Mouse (Mus musculus): Measurements from ENCODE around the gene Cdc16.
A peak's percentile ranks its signal among the peaks of the same experiment; 100 is the strongest.
"Not testable (repeated sequence)": the region's sequence is repeated elsewhere in the genome, so short reads cannot be mapped to it uniquely, and the experiment has no call there.

Cdc16 gene

GRCm38 (mm10) chr8:13756982-13757804 lies at the start of gene Cdc16:
TSS of gene Cdc16 (plus strand) at chr8:13757676.
- DNase-seq (ENCODE audit: low spot score in 2 of 2) = peak; percentile 86 to 88

GRCm38 (mm10) chr8:13708514-13708913 lies 49.0 kb upstream of the Cdc16 start:
- DNase-seq (ENCODE audit: low spot score in 2 of 2) = no peak

GRCm38 (mm10) chr8:13718980-13719379 lies 38.5 kb upstream of the Cdc16 start:
- no peak for DNase-seq (ENCODE audit: low spot score in 2 of 2)

- peak; percentile 16 to 28 for DNase-seq (ENCODE audit: low spot score in 2 of 2)
Measured at GRCm38 (mm10) chr8:13725722-13726121, 31.8 kb upstream of the Cdc16 start.

GRCm38 (mm10) chr8:13727469-13728094 lies 29.9 kb upstream of the Cdc16 start:
- DNase-seq (ENCODE audit: low spot score in 2 of 2) = no peak

- peak; percentile 19 to 23 for DNase-seq (ENCODE audit: low spot score in 2 of 2)
Measured at GRCm38 (mm10) chr8:13740323-13740770, 17.1 kb upstream of the Cdc16 start.

- no peak for DNase-seq (ENCODE audit: low spot score in 2 of 2)
Measured at GRCm38 (mm10) chr8:13740817-13741613, 16.5 kb upstream of the Cdc16 start.

- not testable (repeated sequence) for DNase-seq (ENCODE audit: low spot score in 2 of 2)
Measured at GRCm38 (mm10) chr8:13746212-13746611, 11.3 kb upstream of the Cdc16 start.

- no peak for DNase-seq (ENCODE audit: low spot score in 2 of 2)
Measured at GRCm38 (mm10) chr8:13747626-13748025, 9.8 kb upstream of the Cdc16 start.

GRCm38 (mm10) chr8:13753680-13754079 lies 3.8 kb upstream of the Cdc16 start:
- DNase-seq (ENCODE audit: low spot score in 2 of 2) = peak; percentile 55 to 68

- no peak for DNase-seq (ENCODE audit: low spot score in 2 of 2)
Measured at GRCm38 (mm10) chr8:13756480-13756879, 996 bp upstream of the Cdc16 start.

GRCm38 (mm10) chr8:13757805-13758727 lies 590 bp downstream of the Cdc16 start:
- DNase-seq (ENCODE audit: low spot score in 2 of 2) = peak; percentile 13 to 25

GRCm38 (mm10) chr8:13769206-13769605 lies 11.7 kb downstream of the Cdc16 start:
- no peak for DNase-seq (ENCODE audit: low spot score in 2 of 2)

- DNase-seq (ENCODE audit: low spot score in 2 of 2) = no peak
Measured at GRCm38 (mm10) chr8:13780536-13780935, 23.1 kb downstream of the Cdc16 start.

GRCm38 (mm10) chr8:13785250-13785763 lies 27.8 kb downstream of the Cdc16 start, which contains the start of gene Upf3a:
TSS of gene Upf3a (plus strand) at chr8:13785615.
- DNase-seq (ENCODE audit: low spot score in 2 of 2) = peak; percentile 81 to 88

GRCm38 (mm10) chr8:13785764-13786299 lies 28.4 kb downstream of the Cdc16 start:
- peak; percentile 92 to 94 for DNase-seq (ENCODE audit: low spot score in 2 of 2)

- no peak for DNase-seq (ENCODE audit: low spot score in 2 of 2)
Measured at GRCm38 (mm10) chr8:13789606-13790005, 32.1 kb downstream of the Cdc16 start.

- DNase-seq (ENCODE audit: low spot score in 2 of 2) = no peak
Measured at GRCm38 (mm10) chr8:13793097-13793745, 35.7 kb downstream of the Cdc16 start.

- no peak for DNase-seq (ENCODE audit: low spot score in 2 of 2)
Measured at GRCm38 (mm10) chr8:13793746-13794101, 36.2 kb downstream of the Cdc16 start.

- DNase-seq (ENCODE audit: low spot score in 2 of 2) = no peak
Measured at GRCm38 (mm10) chr8:13797676-13798075, 40.2 kb downstream of the Cdc16 start.
